Mouse (Mus musculus) liver, embryonic 14.5 days (tissue): Measurements from ENCODE around the gene 4933430I17Rik. TPM values are rescaled to one million over a fixed set of nuclear protein-coding genes. Genes with fewer than 3 reads are reported as not detected.

Experiments used
- ATAC-seq: fragments of 200-750 bp; cut with Nextera tagmentation; 2 replicates; pipeline ENCODE4 v1.8.0; 2017; ENCODE audit warnings: moderate number of reproducible peaks, mild to moderate bottlenecking, moderate library complexity; ENCODE audit not compliant: insufficient read depth
- DNase-seq, 3 experiments: peaks; one replicate each; pipeline ENCODE4 v3.0.0-alpha.2; 2012 to 2013; ENCODE audit warnings: low read depth in 3 of 3, low spot score in 3 of 3
- H3K27ac ChIP-seq: fragments of 300-500 bp; sonication (generic); 2 replicates; pipeline ENCODE4 v1.5.1; 2014; ENCODE audit warnings: moderate library complexity, mild to moderate bottlenecking, control low read depth, inconsistent platforms
- H3K27me3 ChIP-seq: fragments of 300-500 bp; sonication (generic); 2 replicates; pipeline ENCODE4 v1.6.1; 2014; ENCODE audit warnings: mild to moderate bottlenecking, low read length, moderate library complexity; ENCODE audit not compliant: control insufficient read depth, insufficient read depth
- H3K36me3 ChIP-seq: fragments of 300-500 bp; sonication (generic); replicated peaks from 2 replicates; pipeline ENCODE4 v1.6.1; 2014; ENCODE audit warnings: low read depth; ENCODE audit not compliant: control insufficient read depth, insufficient read depth
- H3K4me1 ChIP-seq, 2 experiments: fragments of 200-500 bp in 1 of 2; fragments of 300-500 bp in 1 of 2; sonication (generic) in 1 of 2; replicated peaks; 2 replicates each; pipeline ENCODE4 v1.6.1; 2012 to 2014; ENCODE audit warnings: antibody characterized with exemption in 1 of 2, inconsistent platforms in 1 of 2, low read length in 1 of 2; ENCODE audit not compliant: control insufficient read depth in 2 of 2, insufficient read depth in 2 of 2
- H3K4me2 ChIP-seq: fragments of 300-500 bp; sonication (generic); 2 replicates; pipeline ENCODE4 v1.6.1; 2014; ENCODE audit warnings: low read depth, mild to moderate bottlenecking, control low read depth, moderate library complexity
- H3K4me3 ChIP-seq, 2 experiments: fragments of 200-500 bp in 1 of 2; fragments of 300-500 bp in 1 of 2; sonication (generic) in 1 of 2; 2 replicates each; pipeline ENCODE4 v1.5.1; 2012 to 2014; ENCODE audit warnings: low read depth in 2 of 2, low read length in 2 of 2, mild to moderate bottlenecking in 2 of 2, control low read depth in 1 of 2, inconsistent platforms in 1 of 2, moderate library complexity in 1 of 2; ENCODE audit not compliant: insufficient read depth in 1 of 2
- H3K9ac ChIP-seq: fragments of 300-500 bp; sonication (generic); replicated peaks from 2 replicates; pipeline ENCODE4 v1.6.1; 2014; ENCODE audit warnings: mild to moderate bottlenecking, control low read depth, moderate library complexity
- H3K9me3 ChIP-seq: fragments of 300-500 bp; sonication (generic); 2 replicates; pipeline ENCODE4 v1.6.1; 2016; ENCODE audit warnings: low read length, mixed read lengths; ENCODE audit not compliant: control insufficient read depth
- CTCF ChIP-seq: IDR thresholded peaks from 2 replicates; pipeline ENCODE4 v1.5.1; 2016; ENCODE audit warnings: antibody characterized with exemption, low read depth, control low read depth
- EP300 ChIP-seq: IDR thresholded peaks from 2 replicates; pipeline ENCODE4 v1.6.1; 2016; ENCODE audit warnings: antibody characterized with exemption, low read depth
- WGBS: fragments of 180-500 bp; shearing (Covaris S2); extraction: QIAGEN DNeasy Blood & Tissue Kit; methylation state at CpG from one replicate; pipeline ENCODE4 v1.1.7; 2014; ENCODE audit not compliant: insufficient replicate concordance; 5-methylcytosine and 5-hydroxymethylcytosine counted together
- polyA plus RNA-seq, 2 experiments: library from polyadenylated mRNA; depleted of rRNA in 1 of 2; stranded (reverse) in 1 of 2; unstranded in 1 of 2; fragments of >200 nt; fragmentation: Nextera tagmentation in 1 of 2; extraction: Ambion mirVana in 1 of 2; gene quantifications; 2 replicates each; pipeline versions ENCODE4 v1.2.1 to v1.2.3; 2012 to 2014

The 4933430I17Rik gene
- polyA plus RNA-seq, 2 experiments, result 0.12 to 0.20 TPM

GRCm38 (mm10) chr4:62495946-62496345 lies 29.2 kb upstream of the 4933430I17Rik start:
- Histone ChIP-seq H3K9ac (no peak overlapping the region), H3K36me3 (no peaks in the 10 kb centered on the region; the same call in 1 of the 2 replicates), H3K4me3 (no peak overlapping the region), H3K9me3 (no peaks in the 10 kb centered on the region), H3K4me2 (no peak overlapping the region), H3K27ac (no peak overlapping the region), H3K4me1 (0 out of 4 replicates have a peak, but pooled peaks cover 0 to 2% of the 10 kb centered on the region in 2 experiments), H3K27me3 (no peaks in the 10 kb centered on the region)
- TF ChIP-seq CTCF, result no peak
- no peak for TF ChIP-seq EP300
- WGBS, result 65% methylated on average over 8 of the region's 8 CpGs
- no peak for ATAC-seq
- no peak for DNase-seq

GRCm38 (mm10) chr4:62496815-62497214 lies 28.4 kb upstream of the 4933430I17Rik start:
- DNase-seq, result no peak
- no peaks in the 10 kb centered on the region for H3K9me3 ChIP-seq
- no peak overlapping the region for H3K4me3 ChIP-seq
- no peak overlapping the region for H3K4me2 ChIP-seq
- peaks cover 2 to 6% of the 10 kb centered on the region in 2 experiments; a peak in 2 of 4 replicates for H3K4me1 ChIP-seq
- H3K9ac ChIP-seq, result no peak overlapping the region
- H3K36me3 ChIP-seq, result no peaks in the 10 kb centered on the region; the same call in 1 of the 2 replicates
- ATAC-seq, result no peak
- H3K27me3 ChIP-seq, result no peaks in the 10 kb centered on the region
- TF ChIP-seq EP300, result no peak
- TF ChIP-seq CTCF, result no peak
- no peak overlapping the region for H3K27ac ChIP-seq
- 60% methylated on average over 8 of the region's 8 CpGs for WGBS

- Histone ChIP-seq H3K9me3 (no peaks in the 10 kb centered on the region), H3K27ac (no peak overlapping the region), H3K4me1 (peaks cover 2 to 20% of the 10 kb centered on the region in 2 experiments; a peak in 3 of 4 replicates), H3K27me3 (no peaks in the 10 kb centered on the region), H3K4me3 (no peak overlapping the region), H3K36me3 (no peaks in the 10 kb centered on the region; the same call in 1 of the 2 replicates), H3K4me2 (peak overlapping the region; percentile 76; the same call in 1 of the 2 replicates), H3K9ac (no peak overlapping the region)
- DNase-seq (no peak), ATAC-seq (no peak)
- WGBS, result 56% methylated on average over 4 of the region's 4 CpGs
- TF ChIP-seq CTCF, result no peak
- no peak for TF ChIP-seq EP300
Measured at GRCm38 (mm10) chr4:62500799-62501198, 24.4 kb upstream of the 4933430I17Rik start.

GRCm38 (mm10) chr4:62501534-62501933 lies 23.6 kb upstream of the 4933430I17Rik start:
- peak overlapping the region; percentile 70 for H3K9ac ChIP-seq
- no peaks in the 10 kb centered on the region; the same call in 1 of the 2 replicates for H3K36me3 ChIP-seq
- TF ChIP-seq CTCF (no peak), EP300 (no peak)
- ATAC-seq, result no peak
- no peaks in the 10 kb centered on the region for H3K9me3 ChIP-seq
- H3K4me3 ChIP-seq, result peak overlapping the region; percentile 73 to 90
- peak overlapping the region; percentile 76 for H3K4me2 ChIP-seq
- no peaks in the 10 kb centered on the region for H3K27me3 ChIP-seq
- peaks cover 2 to 22% of the 10 kb centered on the region in 2 experiments; a peak in 3 of 4 replicates for H3K4me1 ChIP-seq
- H3K27ac ChIP-seq, result no peak overlapping the region
- 4% methylated on average over 7 of the region's 7 CpGs for WGBS
- no peak for DNase-seq

- Histone ChIP-seq H3K27me3 (no peaks in the 10 kb centered on the region), H3K4me2 (peak overlapping the region; percentile 76), H3K4me3 (peak overlapping the region; percentile 73 to 90), H3K9ac (peak overlapping the region; percentile 70), H3K9me3 (no peaks in the 10 kb centered on the region), H3K27ac (peak overlapping the region; percentile 3), H3K36me3 (peaks cover under 1% of the 10 kb centered on the region), H3K4me1 (peaks cover 2 to 22% of the 10 kb centered on the region in 2 experiments; a peak in 3 of 4 replicates)
- 1% methylated on average over 38 of the region's 38 CpGs for WGBS
- DNase-seq (peak; percentile 73 to 91 (median 79)), ATAC-seq (peak; percentile 79)
- TF ChIP-seq EP300 (no peak), CTCF (no peak)
Measured at GRCm38 (mm10) chr4:62501964-62502732, 23.0 kb upstream of the 4933430I17Rik start.
